Mouse (Mus musculus): Measurements from ENCODE around the gene Pde8a.

Gene Pde8a

GRCm38 (mm10) chr7:81209979-81210685, 3.3 kb upstream of the Pde8a start:
- DNase-seq (ENCODE audit: extremely low read depth, insufficient read length, low spot score) = no peak

- no peak for DNase-seq (ENCODE audit: extremely low read depth, insufficient read length, low spot score)
Measured at GRCm38 (mm10) chr7:81211760-81212159, 1.6 kb upstream of the Pde8a start.

DNA sequence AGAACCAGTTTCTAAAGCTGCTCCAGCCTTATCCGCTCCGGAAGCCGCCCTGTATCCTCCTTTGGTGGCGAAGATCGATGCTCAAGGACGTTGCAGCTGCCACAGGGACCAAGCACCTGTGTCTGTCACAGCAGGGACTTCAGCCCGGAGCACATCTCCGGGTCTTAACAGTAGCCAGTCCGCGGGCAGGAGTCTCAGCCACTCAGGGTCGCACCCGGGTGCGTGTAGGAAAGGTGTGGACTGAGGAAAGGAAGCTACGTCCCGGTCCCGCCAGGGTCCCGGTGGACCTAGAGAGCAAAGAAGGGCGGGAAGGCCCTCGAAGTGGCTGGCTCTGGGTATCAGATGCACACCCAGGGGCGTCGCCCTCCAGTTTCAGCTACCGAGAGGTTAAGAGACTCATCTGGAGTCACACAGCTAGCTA, 1.1 kb upstream of the Pde8a start:
- DNase-seq (ENCODE audit: extremely low read depth, insufficient read length, low spot score) = no peak

DNA sequence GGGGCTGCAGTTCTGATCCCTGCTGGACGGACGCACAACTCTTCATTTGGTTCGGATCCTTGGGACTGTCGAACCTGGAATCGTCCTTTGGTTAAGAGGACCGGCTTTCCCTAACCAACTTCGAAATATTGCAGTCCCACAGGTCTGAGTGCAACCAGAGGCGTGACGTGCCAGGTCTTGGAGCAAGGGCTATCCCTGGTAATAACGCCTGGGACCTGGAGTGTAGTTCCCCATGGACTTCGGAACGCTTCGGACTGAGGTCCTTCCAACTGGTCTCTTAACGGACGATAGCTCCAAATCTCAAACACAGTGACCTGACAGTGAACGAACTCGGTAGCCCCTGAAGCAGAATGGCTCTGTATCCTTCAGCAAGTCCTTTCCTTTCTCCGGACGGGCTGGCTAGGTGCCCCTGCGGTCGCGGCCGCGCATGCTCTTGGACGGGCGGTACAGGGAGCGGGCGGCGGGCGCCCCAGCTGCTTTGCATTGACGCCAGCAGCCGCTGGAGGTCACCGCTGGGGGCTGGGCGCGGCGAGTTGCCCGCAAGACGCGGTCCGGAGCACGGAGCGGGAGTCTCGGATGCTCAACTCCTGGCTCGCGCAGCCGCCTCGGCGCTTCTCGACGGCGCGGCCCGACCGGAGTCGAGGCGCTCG, 574 bp upstream of the Pde8a start:
- DNase-seq (ENCODE audit: extremely low read depth, insufficient read length, low spot score) = no peak

DNA sequence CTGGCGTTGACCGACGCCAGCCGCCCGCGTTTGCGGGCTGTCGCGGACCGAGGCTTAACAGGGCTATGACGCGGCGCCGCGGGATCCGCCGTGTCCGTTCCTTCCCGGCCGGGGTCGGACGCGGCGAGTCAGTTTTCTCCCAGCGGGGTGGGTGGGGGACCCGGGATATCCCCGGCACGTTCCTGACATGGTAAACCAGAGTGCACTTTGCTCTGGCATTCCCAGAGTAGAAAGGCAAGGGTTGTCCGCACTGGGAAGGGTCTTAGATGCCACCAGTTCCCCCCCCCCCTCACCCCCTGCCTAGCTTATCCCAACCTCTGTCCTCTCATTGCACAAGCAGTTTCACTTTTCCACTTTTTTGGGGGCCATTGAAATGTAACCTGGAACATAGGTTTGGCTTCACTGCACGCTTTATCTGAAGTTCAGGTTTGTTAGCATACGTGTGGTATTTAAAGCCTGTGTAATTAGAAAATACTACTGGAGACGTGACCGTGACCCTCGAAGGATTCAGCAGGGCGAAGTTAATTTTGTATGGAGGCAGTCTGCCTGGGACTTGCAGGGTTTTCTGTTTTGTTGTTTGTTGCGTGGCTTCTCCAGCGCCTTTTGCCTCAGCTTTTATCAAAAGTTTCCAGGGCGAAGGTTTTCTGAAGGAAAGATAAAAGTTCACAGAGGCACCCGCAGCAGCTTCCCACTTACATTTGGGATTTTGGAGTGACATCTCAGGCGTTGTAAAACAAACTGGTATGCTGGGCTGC, 934 bp downstream of the Pde8a start:
- DNase-seq (ENCODE audit: extremely low read depth, insufficient read length, low spot score) = no peak

DNA sequence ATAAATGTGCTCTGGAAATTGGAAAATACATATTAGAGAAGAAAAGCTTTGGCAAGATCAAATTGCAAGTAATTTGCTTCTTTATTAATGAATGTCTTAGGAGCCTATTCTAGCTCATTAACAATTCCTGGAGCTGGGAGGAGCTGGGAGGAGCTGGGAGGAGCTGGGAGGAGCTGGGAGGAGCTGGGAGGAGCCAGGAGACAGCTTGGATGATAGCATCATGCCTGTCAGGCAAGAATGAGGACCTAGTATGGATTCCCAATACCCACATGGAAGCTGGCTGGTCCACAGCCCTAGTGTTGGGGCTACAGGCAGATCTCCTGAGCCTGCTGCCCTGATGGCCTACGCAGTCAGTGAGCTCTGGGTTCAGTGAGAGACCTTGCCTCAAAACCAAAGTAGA, 2.6 kb downstream of the Pde8a start:
- DNase-seq (ENCODE audit: extremely low read depth, insufficient read length, low spot score) = no peak

GRCm38 (mm10) chr7:81219321-81219720, 5.9 kb downstream of the Pde8a start:
- DNase-seq (ENCODE audit: extremely low read depth, insufficient read length, low spot score) = no peak

DNA sequence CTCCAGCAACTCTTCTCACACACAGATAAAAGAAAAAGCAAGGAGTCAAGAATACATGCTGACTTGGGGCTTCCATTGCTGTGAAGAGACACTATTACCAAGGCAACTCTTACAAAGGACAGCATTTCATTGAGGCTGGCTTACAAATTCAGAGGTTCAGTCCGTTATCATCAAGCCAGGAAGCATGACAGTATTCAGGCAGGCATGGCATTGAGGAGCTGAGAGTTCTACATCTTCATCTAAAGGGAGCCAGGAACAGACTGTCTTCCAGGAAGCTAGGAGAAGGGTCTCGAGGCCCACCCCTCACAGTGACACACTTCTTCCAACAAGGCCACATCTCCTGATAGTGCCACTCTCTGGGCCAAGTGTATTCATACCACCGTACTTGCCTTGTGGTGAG, 7.0 kb downstream of the Pde8a start:
- no peak for DNase-seq (ENCODE audit: extremely low read depth, insufficient read length, low spot score)

GRCm38 (mm10) chr7:81224260-81224659, 10.9 kb downstream of the Pde8a start:
- DNase-seq (ENCODE audit: extremely low read depth, insufficient read length, low spot score) = no peak

DNA sequence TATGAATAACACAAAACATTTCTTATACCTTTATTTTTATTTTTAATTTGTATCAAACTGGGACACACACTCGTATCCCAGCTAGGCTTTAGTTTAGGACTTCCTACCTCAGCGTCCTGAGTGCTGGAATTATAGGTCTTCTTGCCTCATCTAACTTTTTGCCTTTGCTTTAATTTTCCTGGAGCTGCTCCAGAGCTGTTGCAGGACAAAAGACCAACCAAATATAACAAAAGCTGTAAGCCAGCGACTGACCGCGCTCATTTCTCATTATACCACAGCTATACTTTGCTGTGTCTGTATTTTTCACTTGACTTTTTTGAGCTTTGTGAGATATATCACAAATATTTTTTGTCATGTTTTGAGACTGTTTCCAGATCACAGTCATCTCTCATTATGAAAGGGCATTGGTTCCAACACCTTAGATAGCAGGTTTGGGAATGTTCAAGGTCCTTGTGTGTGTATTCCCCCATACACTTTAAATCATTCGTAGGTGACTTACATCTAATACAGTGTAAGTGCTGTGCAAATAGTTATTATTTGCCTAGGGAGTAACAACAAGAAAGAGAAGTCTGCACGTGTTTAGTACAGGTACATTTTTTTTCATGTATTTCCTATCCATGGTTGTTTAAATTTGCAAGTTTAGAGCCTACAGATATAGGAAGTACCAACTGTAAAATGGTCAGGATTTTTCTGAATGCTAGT, 16.8 kb downstream of the Pde8a start:
- DNase-seq (ENCODE audit: extremely low read depth, insufficient read length, low spot score) = no peak

- DNase-seq (ENCODE audit: extremely low read depth, insufficient read length, low spot score) = no peak
Measured at GRCm38 (mm10) chr7:81232674-81233073, 19.3 kb downstream of the Pde8a start.

- no peak for DNase-seq (ENCODE audit: extremely low read depth, insufficient read length, low spot score)
Measured at GRCm38 (mm10) chr7:81235117-81235516, 21.7 kb downstream of the Pde8a start.

GRCm38 (mm10) chr7:81235600-81236223, 22.3 kb downstream of the Pde8a start:
- DNase-seq (ENCODE audit: extremely low read depth, insufficient read length, low spot score) = no peak

DNA sequence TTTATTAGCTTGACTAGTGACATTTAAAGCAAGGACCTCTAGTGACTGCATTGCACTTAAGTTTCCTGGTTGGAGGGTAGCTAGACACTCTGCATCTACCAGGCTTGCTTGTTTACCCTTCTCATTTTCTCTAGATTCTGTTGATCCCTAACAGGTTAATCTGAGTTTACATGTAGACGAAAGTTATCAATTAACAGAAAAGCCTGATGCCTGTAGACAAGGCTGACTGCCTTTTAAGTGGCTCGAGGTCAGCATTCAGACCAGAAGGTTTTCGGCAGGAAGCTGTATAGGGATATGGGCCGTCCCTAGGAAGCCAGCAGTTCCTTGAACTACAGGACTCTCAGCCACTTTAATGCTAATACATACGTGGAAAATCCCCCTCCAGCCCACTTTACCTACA, 30.0 kb downstream of the Pde8a start:
- no peak for DNase-seq (ENCODE audit: extremely low read depth, insufficient read length, low spot score)

- DNase-seq (ENCODE audit: extremely low read depth, insufficient read length, low spot score) = no peak
Measured at GRCm38 (mm10) chr7:81249854-81250279, 36.5 kb downstream of the Pde8a start.

GRCm38 (mm10) chr7:81250601-81251000, 37.2 kb downstream of the Pde8a start:
- DNase-seq (ENCODE audit: extremely low read depth, insufficient read length, low spot score) = no peak

GRCm38 (mm10) chr7:81251521-81251920, 38.1 kb downstream of the Pde8a start:
- DNase-seq (ENCODE audit: extremely low read depth, insufficient read length, low spot score) = no peak

DNA sequence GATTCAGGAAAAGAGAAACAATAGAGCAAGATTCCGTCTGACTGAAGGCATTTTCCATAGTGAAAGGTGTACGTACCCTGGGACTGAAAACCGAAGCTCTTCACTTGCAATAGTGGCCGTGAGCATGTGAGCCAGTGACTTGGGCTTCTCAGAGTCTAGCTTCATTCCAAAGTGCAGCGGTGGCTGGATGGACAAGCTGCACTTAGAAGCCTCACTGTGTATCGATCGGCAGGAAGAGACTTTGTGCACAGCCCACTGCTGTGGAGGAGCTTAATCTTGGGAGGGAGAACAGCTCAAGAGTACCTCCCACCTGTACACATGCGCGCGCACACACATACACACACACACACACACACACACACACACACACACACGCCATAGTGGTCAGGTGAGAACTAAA, 39.9 kb downstream of the Pde8a start:
- DNase-seq (ENCODE audit: extremely low read depth, insufficient read length, low spot score) = no peak

GRCm38 (mm10) chr7:81254579-81254978, 41.2 kb downstream of the Pde8a start:
- no peak for DNase-seq (ENCODE audit: extremely low read depth, insufficient read length, low spot score)

DNA sequence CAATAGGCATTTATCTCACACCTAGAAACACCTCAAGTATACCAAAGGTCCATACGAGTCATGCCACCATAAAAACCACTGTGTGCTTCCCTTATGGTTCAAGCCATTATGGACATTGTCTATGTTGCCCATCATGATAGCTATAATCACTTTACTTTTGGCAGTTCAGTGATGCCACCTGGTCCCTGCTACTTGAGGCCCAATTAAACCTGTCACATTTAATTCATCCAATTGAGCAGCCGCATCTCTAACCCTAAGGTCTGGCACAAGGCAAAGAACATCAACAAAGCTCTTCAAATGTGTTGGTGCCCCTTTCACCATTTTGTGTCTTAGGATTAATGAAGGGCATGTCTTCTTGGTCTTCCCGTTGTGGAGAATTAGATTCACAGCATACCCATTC, 42.1 kb downstream of the Pde8a start:
- no peak for DNase-seq (ENCODE audit: extremely low read depth, insufficient read length, low spot score)

- DNase-seq (ENCODE audit: extremely low read depth, insufficient read length, low spot score) = no peak
Measured at GRCm38 (mm10) chr7:81256773-81257172, 43.4 kb downstream of the Pde8a start.

All from 3134 (cell line).